Mouse (Mus musculus) spleen, postnatal 14 days (tissue): ENCODE measurements around the gene Ell3.

Source experiments
- DNase-seq, 2 experiments: peaks; one replicate each; pipeline ENCODE4 v3.0.0; 2021 to 2022; ENCODE audit warnings: low spot score in 2 of 2

Ell3 gene

DNA sequence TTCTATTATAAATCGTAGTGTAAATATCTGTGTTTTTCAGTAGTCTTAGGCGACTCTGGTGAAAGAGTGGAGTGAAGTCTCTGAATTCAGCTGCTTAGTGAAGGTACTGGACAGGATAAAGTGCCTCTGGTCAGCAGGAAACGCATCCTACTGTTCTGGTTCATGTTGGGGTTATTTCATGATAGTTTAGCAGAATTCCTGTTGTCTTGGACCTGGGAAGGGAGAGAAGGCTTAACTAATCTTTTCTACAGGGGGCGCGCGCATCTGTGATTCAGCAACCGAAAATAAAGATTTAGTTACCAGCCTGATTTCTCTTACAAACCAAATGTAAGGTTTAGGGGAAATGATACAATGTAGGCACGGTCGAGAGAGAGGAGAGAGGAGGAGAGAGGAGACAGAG, 4.1 kb upstream of the Ell3 start:
- DNase-seq = no peak

DNA sequence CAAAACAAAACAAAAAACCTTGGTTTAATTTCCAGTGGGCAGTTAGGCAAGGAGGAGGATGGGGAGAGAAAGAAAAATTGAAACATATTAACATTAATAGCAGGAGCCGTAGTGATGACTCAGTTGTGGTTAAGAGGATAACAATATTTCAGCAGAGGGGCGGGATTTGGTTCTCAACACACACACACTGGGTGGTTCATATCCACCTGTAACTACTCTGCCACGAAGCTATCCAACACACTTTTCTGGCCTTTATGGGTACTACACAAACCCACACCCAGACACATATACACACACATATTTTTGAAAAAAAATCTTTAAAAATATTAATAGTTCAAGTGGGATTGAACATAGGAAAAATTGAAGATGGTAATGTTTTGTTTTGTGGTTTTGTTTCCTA, 2.9 kb upstream of the Ell3 start:
- DNase-seq = no peak

DNA sequence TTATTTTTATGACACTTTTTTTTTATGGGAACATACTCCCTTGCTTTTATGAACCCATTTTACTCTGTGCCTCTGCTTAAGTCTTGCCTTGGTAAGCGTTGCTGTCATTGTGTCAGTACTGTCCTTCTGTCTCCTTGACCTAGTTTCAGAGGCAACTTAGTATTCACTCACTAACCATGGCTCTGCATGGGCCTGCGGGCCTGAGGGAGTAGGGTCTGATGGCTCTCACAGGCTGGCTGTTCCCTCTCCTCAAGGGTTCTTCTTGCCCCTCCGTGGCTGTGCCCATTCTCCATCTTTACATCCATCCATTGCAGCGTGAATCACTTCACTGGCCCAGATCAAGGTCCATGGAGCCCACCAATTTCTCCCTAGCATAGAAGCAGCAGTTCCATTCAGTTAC, 2.4 kb upstream of the Ell3 start:
- no peak for DNase-seq

DNA sequence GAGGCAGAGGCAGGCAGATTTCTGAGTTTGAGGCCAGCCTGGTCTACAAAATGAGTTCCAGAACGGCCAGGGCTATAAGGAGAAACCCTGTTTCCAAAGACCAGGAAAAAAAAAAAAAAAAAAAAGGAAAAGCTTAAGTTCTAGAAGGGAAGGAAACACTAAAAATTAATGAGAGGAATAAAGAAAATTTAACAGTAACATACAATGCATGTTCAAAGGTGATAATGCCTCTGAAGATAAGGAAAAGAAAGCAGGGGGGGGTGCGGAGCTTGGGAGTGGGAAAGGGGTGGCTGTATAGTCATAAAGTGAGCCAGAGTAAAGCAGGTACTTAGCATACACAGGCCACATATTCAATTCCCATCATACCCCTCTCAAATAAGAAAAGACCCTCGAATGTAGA, 1.0 kb upstream of the Ell3 start:
- DNase-seq = no peak

DNA sequence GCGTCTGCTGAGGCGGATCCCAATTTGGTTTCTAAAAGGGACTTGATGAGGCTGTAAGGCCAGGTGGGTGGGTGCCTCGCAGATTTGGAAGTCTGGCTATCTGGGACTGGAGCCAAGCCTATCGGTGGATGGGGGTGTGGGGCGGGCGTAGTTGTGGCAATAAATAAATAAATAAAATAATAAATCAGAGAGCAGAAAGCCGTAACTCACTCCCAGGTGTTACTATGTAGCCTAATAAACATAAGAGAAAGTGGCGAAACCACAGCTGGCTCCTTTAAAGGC, 1.1 kb downstream of the Ell3 start:
- no peak for DNase-seq

DNA sequence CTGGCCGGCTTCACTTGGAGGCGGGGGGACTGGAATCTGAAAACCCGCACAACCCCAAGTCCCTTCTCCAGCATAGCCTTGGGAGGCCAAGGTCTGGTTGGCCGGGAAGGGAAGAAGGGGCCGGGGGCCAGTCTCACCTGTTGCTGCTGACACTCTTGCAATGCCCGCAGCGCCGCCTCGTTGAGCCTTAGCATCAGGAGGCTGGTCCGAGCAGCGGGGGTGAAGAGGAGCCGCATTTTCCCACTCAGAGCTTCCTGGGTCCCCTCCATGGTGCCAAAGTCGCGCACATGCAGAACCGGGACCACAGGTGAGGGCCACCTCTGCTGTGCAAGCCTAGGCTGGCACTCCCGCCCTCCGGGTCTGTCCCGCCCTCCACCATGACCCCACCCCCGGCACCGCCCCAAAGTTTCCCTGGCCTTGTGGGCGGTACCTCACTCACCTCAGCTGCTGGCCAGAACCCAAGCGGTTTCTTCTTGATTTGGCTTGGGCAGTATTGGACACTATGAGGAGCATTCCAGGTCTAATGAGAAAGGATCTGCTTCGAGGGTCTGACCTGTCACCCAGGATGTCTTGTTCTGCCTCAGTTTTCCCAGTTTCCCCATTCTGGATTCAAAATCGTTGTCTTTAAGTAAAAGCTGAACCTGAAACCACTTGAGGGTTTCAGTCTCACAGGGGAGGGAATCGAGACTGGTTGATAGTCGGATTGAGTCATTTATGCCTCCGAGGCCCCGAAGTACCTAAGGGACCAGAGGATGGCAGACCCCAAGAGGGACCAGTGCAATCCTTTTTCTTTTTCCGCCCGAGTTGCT, 1.6 kb downstream of the Ell3 start:
- peak; percentile 67 to 74 for DNase-seq

DNA sequence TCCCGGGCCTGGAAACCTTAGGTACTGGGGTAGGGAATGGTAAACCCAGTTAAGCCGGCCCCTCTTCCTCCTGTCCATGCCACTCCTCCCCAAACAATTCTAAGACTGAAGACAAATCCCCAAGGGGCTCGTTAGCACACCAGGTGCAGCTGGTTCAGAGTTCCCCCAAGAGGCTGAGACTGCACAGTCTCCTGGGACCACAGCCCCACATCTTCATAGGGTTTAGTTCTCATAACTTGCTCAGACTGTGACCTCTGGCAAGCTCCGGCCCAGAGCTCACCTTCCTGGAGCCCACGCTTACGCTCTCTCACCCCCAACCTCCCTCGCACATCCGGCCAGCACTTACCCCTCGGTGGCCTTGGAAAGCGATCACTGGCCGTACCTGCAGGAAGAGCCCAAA, 2.3 kb downstream of the Ell3 start:
- DNase-seq = peak; percentile 18 to 46

DNA sequence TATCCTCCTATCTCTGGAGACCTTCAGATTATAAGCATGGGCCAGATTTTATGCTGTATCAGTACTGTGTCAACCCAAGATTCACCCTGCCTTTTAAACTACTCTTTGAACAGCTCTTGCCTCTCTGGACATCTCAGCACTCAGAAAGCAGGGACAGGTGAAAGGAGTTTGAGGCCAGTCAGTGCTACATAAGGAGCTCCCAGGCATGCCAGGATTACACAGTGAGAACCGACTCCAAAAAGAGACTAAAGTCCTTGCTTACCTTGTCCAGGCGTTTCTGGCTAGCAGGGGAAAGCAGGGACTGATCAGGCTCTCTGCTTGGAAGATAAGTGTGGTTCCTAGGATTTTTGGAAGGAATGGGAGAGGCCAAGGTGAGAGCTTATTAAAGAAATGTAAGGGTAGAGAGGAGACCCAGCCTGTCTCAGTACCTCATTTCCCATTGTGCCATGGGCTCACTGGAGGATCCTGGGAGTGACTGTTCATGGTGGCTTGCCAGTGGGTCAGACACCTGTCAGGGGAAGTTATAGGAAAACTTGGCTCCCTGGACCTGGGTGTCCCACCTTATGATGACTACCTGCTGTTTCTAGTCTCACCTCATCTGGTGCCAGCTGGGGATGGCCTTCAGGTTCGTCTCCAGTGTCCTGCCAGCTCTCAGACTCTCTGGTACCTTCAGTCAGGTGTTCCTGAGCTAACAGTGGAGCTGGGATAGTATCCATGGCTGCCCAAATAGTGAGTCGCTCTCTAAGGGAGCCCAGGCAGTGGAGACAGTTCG, 3.1 kb downstream of the Ell3 start:
- DNase-seq = no peak

DNA sequence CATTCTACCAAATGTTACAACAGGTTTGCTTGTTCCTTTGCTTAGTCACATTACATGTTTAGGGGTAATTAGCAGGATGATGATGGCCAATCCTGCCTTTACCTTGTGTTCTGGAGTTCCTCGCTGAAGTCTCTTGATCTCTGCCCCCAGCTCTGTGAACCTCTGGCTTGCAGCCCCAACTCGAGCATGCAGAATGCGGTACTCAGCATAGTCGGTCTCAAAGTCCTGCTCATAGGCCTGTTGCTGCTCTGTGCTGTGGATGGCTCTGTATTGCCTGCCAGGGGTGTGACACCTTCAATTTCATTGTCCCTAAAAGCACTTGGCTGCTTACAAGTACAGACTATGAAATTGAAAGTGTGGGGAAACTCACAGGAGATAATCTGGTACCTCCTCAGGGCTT, 4.3 kb downstream of the Ell3 start:
- DNase-seq = no peak

DNA sequence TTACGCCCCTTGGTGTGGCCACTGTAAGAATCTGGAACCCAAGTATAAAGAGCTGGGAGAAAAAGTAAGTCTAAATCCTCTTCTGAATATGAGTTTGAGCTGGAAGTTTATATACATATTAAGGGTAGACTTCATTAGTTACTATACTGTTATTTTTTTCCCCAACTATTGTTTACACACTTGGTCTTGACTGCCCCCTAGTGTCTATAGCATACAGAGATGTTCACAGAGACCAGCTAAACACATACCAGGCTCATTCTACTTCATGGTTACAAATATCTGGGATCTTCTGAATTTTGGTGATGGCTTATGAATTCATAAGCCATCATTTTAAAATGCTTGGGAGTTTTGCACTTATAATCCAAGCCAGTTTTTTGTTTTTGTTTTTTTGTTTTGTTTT, 9.2 kb downstream of the Ell3 start:
- DNase-seq = no peak

DNA sequence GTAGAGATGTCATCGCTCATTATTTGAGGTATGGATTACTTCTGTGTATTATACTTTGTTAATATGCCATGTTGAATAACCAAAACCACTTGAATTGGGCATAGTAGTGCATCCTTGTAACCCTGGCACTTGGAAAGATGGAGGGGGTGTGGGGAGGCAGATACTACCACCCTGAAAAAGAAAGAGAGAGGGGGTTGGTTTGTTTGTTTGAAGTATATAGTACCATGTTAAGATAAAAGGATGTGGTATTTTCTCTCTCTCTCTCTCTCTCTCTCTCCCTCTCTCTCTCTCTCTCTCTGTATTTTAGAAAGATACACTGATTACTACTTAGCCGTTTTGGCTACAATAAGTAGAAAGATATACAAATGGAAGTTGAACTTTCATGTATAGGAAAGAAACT, 18.2 kb downstream of the Ell3 start:
- DNase-seq = no peak

DNA sequence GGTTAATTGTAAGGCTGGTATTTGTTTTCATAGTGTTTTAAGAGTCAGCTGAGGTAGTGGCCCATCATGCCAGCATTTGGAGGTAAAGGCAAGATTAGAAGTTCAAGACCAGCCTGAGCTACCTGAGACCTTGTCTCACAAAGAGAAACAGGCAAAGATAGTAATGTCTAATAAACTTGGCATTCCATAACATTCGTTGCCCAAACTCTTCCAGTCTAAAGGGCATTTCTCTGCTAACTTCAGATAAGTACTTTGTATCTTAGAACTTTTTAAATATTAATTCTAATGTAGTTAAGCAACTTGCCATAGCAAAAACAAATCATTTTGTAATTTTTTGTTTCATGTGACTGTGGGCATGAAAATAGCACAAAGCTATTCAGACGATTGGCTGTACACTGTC, 20.9 kb downstream of the Ell3 start:
- DNase-seq = no peak

DNA sequence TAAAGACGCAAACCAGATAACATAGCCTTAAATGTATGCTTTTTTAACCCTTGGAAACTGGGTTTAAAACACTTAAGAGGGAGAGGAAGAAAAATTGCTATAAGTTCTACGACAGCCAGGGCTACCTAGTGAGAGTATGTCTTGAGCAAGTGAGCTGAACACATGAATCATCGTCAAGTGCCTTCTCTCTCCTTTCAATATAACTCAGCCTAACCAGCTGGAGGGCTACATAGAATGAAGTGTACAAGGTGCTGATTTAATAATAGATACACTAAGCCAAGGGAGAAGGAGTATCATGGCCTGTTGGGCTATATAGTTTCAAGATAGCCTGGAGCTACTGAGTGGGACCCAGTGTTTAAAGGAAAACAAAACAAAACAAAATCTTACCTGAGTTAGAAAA, 25.6 kb downstream of the Ell3 start:
- no peak for DNase-seq

DNA sequence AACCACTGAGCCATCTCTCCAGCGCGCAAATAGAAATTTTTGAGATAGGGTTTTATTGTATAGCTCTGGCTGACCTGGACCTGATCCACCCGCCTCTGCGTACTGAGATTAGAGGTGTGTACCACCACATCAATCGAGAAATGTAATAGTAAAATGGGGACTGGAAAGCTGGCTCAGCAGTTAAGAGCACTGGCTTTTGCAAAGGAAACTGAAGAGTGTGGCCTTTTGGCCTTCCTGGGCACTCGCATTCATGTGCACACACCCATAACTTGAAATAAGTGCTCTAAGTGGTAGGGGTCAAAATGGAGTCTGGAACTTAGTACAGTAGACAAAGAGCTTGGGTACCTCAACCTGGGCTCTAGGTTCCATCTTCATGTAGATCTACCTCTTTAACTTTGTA, 27.7 kb downstream of the Ell3 start:
- DNase-seq = no peak

DNA sequence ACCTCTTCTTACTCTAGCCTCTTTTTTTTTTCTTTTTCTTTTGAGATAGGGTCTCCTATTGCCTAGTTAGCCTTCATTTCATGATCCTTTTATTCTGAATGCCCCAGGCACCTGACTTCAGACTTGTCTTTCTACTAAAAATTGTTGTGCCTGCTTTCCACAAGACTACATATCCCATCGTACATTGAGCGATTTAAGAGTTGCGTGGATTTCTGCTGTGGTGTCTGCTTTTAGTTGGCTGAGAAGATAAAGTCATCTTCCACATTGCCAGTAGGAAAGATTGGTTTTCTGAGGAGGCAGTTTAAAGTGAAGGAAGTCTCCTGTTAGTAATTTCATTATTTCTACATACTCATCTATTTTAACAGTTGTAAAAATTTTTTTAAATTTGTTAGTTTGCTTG, 28.5 kb downstream of the Ell3 start:
- no peak for DNase-seq

DNA sequence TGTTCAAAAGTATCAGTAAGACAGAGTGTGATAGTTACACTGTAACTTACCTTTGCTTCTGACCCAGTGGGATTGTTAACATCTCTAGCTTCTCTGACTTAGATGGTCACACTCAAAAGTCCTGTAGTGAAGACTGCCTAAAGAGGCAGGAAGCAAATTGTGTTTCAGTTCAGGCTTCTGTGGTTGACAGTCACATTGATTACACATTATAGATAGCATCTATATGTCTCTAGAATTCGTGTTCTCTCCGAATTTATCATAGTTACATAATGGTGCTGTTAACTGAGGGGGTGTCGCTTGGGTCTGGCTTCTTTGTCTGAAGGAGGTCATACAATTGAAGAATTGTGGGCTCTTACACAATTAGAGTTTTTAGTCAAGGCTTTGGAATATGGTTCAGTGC, 29.0 kb downstream of the Ell3 start:
- DNase-seq = no peak

DNA sequence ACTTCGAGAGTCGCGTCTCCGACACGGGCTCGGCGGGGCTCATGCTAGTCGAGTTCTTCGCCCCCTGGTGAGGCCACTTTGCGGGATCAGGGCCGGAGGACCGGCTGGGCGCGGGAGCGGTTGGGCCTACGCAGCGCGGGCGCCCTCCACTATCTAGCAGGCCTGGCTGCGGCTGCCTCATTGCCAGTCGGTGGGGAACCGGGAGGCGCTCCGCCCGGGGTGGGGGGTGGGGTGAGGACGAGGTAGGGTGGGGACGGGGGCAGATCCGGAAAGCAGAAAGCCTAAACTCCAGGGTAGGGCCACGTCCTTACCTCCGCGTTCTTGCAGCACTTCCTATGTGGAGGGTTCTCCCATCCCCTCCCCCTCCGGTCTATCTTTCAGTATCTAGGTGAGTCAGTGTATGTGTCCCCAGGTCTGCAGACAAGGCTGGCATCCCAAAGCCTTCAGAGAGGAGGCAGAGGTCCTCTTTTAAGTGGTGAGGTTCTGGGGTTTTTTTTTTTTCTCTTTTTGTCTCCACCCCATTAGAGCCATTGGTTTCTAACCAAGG, 29.9 kb downstream of the Ell3 start:
- DNase-seq = no peak

DNA sequence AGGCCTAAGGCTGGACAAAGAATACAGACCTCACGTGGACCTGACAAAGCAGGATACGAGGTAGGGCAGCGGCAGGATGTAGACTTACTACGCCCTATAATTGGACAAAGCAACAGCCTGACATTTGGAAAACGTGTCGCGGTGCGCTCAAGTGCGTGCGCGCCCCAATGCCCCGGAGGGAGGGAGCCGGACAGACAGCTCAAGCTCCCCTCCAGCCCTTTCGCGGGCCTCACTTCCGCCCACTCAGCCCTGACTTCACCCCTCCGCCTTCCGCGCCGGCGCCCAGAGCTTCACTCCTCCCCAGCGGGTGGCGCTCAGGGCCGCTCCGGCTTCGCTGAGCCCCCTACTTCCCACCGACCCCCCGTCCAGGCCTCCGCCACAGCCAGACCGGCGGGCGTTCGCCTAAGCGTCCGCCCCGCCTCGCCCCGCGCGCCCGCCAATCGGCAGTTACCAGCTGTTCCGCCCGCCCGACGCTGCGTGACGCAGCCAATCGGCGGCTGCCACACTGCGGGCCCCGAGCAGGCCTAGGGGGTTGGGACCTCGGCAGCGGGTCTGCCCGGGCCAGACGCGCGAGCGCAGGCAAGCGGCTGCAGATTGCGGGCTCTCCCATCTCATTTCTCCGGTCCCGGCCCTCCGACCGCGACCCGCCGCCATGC, 30.6 kb downstream of the Ell3 start, which contains the start of the genes Pdia3 and Catsper2:
Pdia3 (plus strand) TSS at position 389 of the 656 bp plus-strand sequence.
Catsper2 (minus strand) TSS at position 406 of the 656 bp plus-strand sequence.
- peak; percentile 90 to 93 for DNase-seq

DNA sequence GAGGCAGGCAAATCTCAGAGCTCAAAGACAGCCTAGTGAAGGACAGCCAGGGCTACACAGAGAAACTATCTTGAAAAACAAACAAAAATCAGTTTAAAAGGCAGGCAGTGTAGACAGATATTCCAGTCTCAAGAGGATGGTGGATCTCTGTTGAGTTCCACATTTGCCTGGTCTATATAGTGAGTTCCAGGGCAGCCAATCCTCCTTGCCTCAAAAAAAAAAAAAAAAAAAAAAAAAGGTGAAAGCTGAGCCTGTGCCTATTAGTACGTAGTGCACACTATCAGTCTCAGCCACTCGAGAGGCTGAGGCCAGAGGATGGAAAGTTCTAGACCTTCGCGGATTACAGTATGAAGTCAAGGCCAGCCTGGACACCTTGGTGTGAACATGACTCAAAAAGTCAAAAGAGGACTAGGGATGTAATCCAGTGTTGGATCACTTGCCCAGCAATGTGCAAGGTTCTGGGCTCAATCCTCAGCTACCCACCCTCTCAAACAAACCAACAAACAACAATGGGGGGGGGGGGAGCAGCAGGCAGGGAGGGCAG, 31.2 kb downstream of the Ell3 start:
- DNase-seq = peak in 1 of 2 experiments; percentile 5

DNA sequence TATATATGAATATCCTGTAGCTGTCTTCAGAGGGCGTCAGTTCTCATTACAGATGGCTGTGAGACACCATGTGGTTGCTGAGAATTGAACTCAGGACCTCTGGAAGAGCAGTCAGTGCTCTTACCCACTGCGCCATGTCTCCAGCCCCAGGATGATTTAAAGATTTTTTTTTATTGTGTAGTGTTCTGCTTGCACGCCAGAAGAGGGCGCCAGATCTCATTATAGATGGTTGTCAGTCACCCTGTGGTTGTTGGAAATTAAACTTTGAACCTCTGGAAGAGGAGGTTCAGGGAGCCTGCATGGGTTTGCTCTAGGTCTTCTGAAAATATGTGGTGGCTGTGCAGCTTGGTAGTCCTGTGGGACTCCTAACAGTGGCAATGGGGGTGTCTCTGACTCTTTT, 35.9 kb downstream of the Ell3 start:
- DNase-seq = peak; percentile 32 to 50

DNA sequence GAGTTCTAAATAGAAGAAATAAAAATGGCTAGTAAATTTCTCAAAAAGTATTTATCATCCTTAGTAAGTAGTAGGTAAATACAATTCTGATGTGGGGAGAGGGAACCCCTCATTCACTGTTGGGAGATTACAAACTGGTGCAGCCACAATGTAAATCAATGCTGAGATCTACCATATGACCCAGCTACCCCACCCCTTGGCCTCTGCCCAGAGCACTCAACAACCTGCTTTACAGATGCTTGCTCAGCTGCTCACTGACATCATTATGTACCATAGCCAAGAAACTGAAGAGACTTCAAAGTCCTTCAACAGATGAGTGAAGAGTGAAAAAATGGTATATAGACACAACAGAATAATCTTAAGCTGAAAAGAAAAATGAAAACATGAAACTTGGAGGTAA, 40.8 kb downstream of the Ell3 start:
- no peak for DNase-seq

DNA sequence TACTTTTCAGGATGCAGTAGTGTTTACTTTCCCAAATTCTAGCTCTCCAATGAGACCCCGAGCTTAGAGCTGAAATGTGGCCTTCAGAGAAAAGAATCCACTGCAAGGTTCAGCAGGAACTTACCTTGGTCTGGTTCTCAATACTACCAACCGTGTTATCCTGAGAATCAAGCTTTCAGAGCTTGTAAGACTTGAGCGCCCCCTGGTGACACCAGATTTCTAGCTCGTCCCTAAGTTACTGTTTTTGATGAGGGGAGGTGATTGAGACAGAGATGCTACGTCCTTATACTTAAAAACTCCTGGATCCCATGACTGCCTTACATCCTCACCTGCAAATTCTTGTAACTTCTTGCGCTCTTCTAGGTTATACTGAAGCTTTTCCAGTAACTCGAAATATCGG, 47.5 kb downstream of the Ell3 start:
- DNase-seq = peak; percentile 56 to 74
